Mouse (Mus musculus) megakaryocyte, embryonic 14.5 days (primary cell): Measurements from ENCODE around the gene Letm1. TPM values are rescaled to one million over a fixed set of nuclear protein-coding genes. Genes with fewer than 3 reads are reported as not detected.
A peak's percentile ranks its signal among the peaks of the same experiment; 100 is the strongest.

Experiments used
- H3K27me3 ChIP-seq: replicated peaks from 2 replicates; pipeline ENCODE3; 2012; ENCODE audit warnings: inconsistent platforms
- H3K36me3 ChIP-seq: replicated peaks from 2 replicates; pipeline ENCODE3; 2012; ENCODE audit warnings: low read length, inconsistent platforms, mixed read lengths
- H3K4me1 ChIP-seq: 2 replicates; pipeline ENCODE4 v1.6.1; 2012; ENCODE audit warnings: inconsistent platforms
- H3K4me3 ChIP-seq: replicated peaks from 2 replicates; pipeline ENCODE3; 2012; ENCODE audit warnings: moderate library complexity, mild to moderate bottlenecking, inconsistent platforms
- H3K9me3 ChIP-seq: 2 replicates; pipeline ENCODE4 v1.6.1; 2012; ENCODE audit warnings: inconsistent platforms
- FLI1 ChIP-seq: IDR thresholded peaks from 2 replicates; pipeline ENCODE4 v1.6.1; 2012; ENCODE audit warnings: low read length, inconsistent platforms, mixed read lengths
- GATA1 ChIP-seq: IDR thresholded peaks from 3 replicates; pipeline ENCODE4 v1.6.1; 2012; ENCODE audit warnings: mixed read lengths, low read length, inconsistent platforms, borderline replicate concordance
- polyA plus RNA-seq: library from polyadenylated mRNA; stranded (reverse); fragments of >175 nt; gene quantifications from 2 replicates; pipeline ENCODE4 v1.2.3, GENCODE M21; 2012; ENCODE audit warnings: low replicate concordance; ENCODE audit not compliant: insufficient read depth

Gene Letm1
- polyA plus RNA-seq, 1 experiment: 9.0 TPM

DNA sequence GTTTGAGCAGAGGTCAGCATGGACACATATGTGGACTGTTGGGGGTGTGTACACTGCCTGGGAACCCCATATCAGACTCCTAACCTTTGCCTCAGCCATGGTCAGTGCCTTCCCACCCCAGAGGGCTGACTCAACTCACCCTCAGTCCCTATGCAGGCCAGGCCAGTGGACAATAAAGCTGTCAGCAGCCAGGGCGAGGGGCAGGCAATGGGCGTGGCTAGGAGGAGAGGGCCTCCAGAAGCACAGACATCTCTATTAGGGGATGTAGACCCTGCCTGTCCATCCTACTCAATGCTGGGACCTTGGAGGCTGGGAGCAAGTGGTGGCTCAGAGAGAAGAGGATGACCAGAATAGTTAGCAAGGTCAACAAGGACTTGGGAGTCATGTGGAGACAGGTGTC is 67.4 kb downstream of the Letm1 start:
- peaks cover 17% of the 10 kb centered on the region for H3K4me1 ChIP-seq
- H3K27me3 ChIP-seq: peaks cover 70% of the 10 kb centered on the region
- no peak overlapping the region for H3K4me3 ChIP-seq
- no peaks in the 10 kb centered on the region for H3K36me3 ChIP-seq
- TF ChIP-seq GATA1 (no peak), FLI1 (no peak)
- no peaks in the 10 kb centered on the region for H3K9me3 ChIP-seq

DNA sequence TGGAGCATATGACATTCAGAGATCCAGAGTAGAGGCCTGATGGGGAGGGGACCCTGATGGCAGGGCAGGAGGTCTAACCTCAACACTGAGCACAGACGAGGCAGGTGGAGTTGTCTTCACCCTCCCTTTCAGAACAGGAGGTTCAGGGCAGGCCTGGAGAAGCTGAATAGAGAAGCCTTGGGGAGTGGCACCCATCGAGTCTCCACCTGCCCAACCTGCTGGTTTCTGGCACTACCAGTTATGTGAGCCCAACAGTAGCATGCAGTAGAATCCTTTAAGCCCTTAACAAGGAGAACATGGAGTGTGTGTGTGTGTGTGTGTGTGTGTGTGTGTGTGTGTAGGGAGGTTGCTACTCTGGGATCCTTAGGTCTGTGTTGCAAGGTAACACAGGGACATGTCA is 70.1 kb downstream of the Letm1 start:
- Histone ChIP-seq H3K4me1 (peaks cover 22% of the 10 kb centered on the region), H3K4me3 (no peak overlapping the region), H3K27me3 (peaks cover 52% of the 10 kb centered on the region), H3K9me3 (no peaks in the 10 kb centered on the region), H3K36me3 (no peaks in the 10 kb centered on the region)
- no peak for TF ChIP-seq GATA1
- TF ChIP-seq FLI1: no peak

- TF ChIP-seq FLI1: no peak
- no peak for TF ChIP-seq GATA1
- Histone ChIP-seq H3K27me3 (peaks cover 28% of the 10 kb centered on the region), H3K36me3 (peaks cover 5% of the 10 kb centered on the region), H3K4me1 (peaks cover 46% of the 10 kb centered on the region), H3K4me3 (no peak overlapping the region), H3K9me3 (no peaks in the 10 kb centered on the region)
Measured at GRCm38 (mm10) chr5:33709037-33709436, 73.6 kb downstream of the Letm1 start.

GRCm38 (mm10) chr5:33707163-33707562 is 75.5 kb downstream of the Letm1 start:
- Histone ChIP-seq H3K9me3 (no peaks in the 10 kb centered on the region), H3K4me1 (peaks cover 62% of the 10 kb centered on the region), H3K4me3 (no peak overlapping the region), H3K27me3 (peaks cover 14% of the 10 kb centered on the region), H3K36me3 (peaks cover 5% of the 10 kb centered on the region)
- no peak for TF ChIP-seq GATA1
- no peak for TF ChIP-seq FLI1

- TF ChIP-seq FLI1: no peak
- peaks cover 71% of the 10 kb centered on the region for H3K4me1 ChIP-seq
- peaks cover 5% of the 10 kb centered on the region for H3K36me3 ChIP-seq
- H3K27me3 ChIP-seq: peaks cover 17% of the 10 kb centered on the region
- no peaks in the 10 kb centered on the region for H3K9me3 ChIP-seq
- peak overlapping the region; percentile 85 for H3K4me3 ChIP-seq
Measured at GRCm38 (mm10) chr5:33706350-33706629, 76.3 kb downstream of the Letm1 start.

GRCm38 (mm10) chr5:33705612-33706349 is 76.8 kb downstream of the Letm1 start:
- Histone ChIP-seq H3K36me3 (peaks cover 5% of the 10 kb centered on the region), H3K4me3 (peak overlapping the region; percentile 85), H3K9me3 (no peaks in the 10 kb centered on the region), H3K4me1 (peaks cover 75% of the 10 kb centered on the region), H3K27me3 (peaks cover 20% of the 10 kb centered on the region)
- TF ChIP-seq GATA1 (no peak), FLI1 (no peak)

DNA sequence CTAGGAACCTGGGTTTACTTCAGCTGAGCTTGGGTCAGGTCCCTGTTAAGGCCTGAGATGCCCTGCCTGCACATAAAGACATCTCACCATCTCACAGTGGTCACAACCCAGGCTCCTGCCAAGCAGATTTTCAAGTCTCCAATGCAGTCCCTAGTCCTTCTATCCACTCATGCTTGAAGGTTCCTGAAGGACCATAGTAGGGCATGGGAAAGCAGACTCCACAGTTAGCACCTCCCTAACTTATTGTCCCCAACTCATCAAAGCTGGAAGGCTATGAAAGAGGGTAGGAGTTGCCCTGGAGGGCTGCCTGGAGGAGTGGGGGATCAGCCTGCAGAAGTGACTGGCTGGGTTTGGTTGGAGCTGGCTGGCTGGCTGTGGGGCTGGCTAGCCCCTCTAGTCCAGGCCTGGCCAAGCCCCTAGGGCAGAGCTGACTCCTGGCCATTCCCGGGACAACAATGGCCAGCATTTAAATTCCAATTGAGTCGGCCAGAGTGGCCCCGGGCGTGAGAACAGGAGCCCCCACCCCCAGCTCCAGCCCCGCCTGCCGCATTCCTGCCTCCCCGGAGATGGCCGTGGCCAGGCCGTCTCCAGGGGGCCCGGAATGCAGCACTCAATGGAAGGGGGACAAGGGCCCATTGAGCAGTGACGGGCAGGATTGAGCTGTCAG is 77.5 kb downstream of the Letm1 start:
- Histone ChIP-seq H3K4me1 (peaks cover 82% of the 10 kb centered on the region), H3K9me3 (no peaks in the 10 kb centered on the region), H3K36me3 (peaks cover 5% of the 10 kb centered on the region), H3K4me3 (peak overlapping the region; percentile 85), H3K27me3 (peaks cover 23% of the 10 kb centered on the region)
- no peak for TF ChIP-seq FLI1
- no peak for TF ChIP-seq GATA1

DNA sequence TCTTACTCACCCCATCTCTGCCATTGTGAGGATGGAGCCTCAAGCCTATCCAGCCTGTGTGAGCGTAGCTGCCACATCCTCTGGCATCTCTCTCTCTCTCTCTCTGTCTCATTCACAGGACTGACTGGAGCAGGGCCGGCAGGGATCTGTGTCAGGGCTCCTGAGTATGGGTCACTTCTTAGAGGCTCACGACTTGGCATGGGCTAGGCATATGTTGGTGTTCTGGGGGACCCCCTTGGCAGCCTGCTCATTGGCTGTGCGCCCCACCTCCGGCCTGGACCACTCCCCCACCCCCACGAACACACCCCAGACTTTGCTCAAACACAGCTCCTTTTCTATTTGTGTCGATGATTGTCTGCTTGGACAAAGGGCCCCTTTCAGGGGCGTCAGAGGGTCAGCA is 78.6 kb downstream of the Letm1 start:
- peaks cover 88% of the 10 kb centered on the region for H3K4me1 ChIP-seq
- peaks cover 5% of the 10 kb centered on the region for H3K36me3 ChIP-seq
- H3K27me3 ChIP-seq: peaks cover 32% of the 10 kb centered on the region
- no peaks in the 10 kb centered on the region for H3K9me3 ChIP-seq
- TF ChIP-seq FLI1 (no peak), GATA1 (no peak)
- no peak overlapping the region for H3K4me3 ChIP-seq

- peaks cover 5% of the 10 kb centered on the region for H3K36me3 ChIP-seq
- H3K4me1 ChIP-seq: peaks cover 96% of the 10 kb centered on the region
- no peak for TF ChIP-seq GATA1
- no peak for TF ChIP-seq FLI1
- no peaks in the 10 kb centered on the region for H3K9me3 ChIP-seq
- H3K4me3 ChIP-seq: no peak overlapping the region
- peaks cover 49% of the 10 kb centered on the region for H3K27me3 ChIP-seq
Measured at GRCm38 (mm10) chr5:33701832-33702231, 80.8 kb downstream of the Letm1 start.

- Histone ChIP-seq H3K27me3 (peaks cover 67% of the 10 kb centered on the region), H3K9me3 (no peaks in the 10 kb centered on the region), H3K4me1 (peaks cover 96% of the 10 kb centered on the region), H3K36me3 (peaks cover 5% of the 10 kb centered on the region), H3K4me3 (no peak overlapping the region)
- no peak for TF ChIP-seq GATA1
- TF ChIP-seq FLI1: no peak
Measured at GRCm38 (mm10) chr5:33700010-33700409, 82.6 kb downstream of the Letm1 start.

- Histone ChIP-seq H3K9me3 (no peaks in the 10 kb centered on the region), H3K4me3 (no peak overlapping the region), H3K36me3 (no peaks in the 10 kb centered on the region), H3K27me3 (peaks cover 81% of the 10 kb centered on the region), H3K4me1 (peaks cover 87% of the 10 kb centered on the region)
- TF ChIP-seq GATA1 (no peak), FLI1 (no peak)
Measured at GRCm38 (mm10) chr5:33698669-33699068, 83.9 kb downstream of the Letm1 start.
